Mouse (Mus musculus) forebrain, postnatal 0 days (tissue): ENCODE measurements around the gene Fgf4. TPM values are rescaled to one million over a fixed set of nuclear protein-coding genes. Genes with fewer than 3 reads are reported as not detected.
"Not testable (repeated sequence)": the region's sequence is repeated elsewhere in the genome, so short reads cannot be mapped to it uniquely, and the experiment has no call there.

Experiments used
- ATAC-seq: fragments of 200-750 bp; cut with Nextera tagmentation; 2 replicates; pipeline ENCODE4 v1.8.0; 2017; ENCODE audit warnings: mild to moderate bottlenecking, moderate library complexity
- DNase-seq: peaks from one replicate; pipeline ENCODE4 v3.0.0-alpha.2; 2015
- H3K27ac ChIP-seq: fragments of 300-500 bp; sonication (generic); 2 replicates; pipeline ENCODE4 v1.5.1; 2014; ENCODE audit warnings: low read depth, mild to moderate bottlenecking, antibody characterized with exemption, low read length, moderate library complexity, mixed read lengths
- H3K27me3 ChIP-seq: fragments of 300-500 bp; sonication (generic); 2 replicates; pipeline ENCODE4 v1.6.1; 2014; ENCODE audit warnings: mild to moderate bottlenecking, low read length, mixed read lengths; ENCODE audit not compliant: insufficient read depth
- H3K36me3 ChIP-seq: fragments of 300-500 bp; sonication (generic); 2 replicates; pipeline ENCODE4 v1.6.1; 2014; ENCODE audit warnings: mild to moderate bottlenecking, moderate library complexity; ENCODE audit not compliant: insufficient read depth
- H3K4me1 ChIP-seq: fragments of 300-500 bp; sonication (generic); 2 replicates; pipeline ENCODE4 v1.6.1; 2014; ENCODE audit warnings: antibody characterized with exemption; ENCODE audit not compliant: insufficient read depth
- H3K4me2 ChIP-seq: fragments of 300-500 bp; sonication (generic); 2 replicates; pipeline ENCODE4 v1.6.1; 2014; ENCODE audit warnings: low read depth, mild to moderate bottlenecking, moderate library complexity
- H3K4me3 ChIP-seq: fragments of 300-500 bp; sonication (generic); 2 replicates; pipeline ENCODE4 v1.5.1; 2014; ENCODE audit warnings: low read depth, low read length, mixed read lengths
- H3K9ac ChIP-seq: fragments of 300-500 bp; sonication (generic); 2 replicates; pipeline ENCODE4 v1.6.1; 2014; ENCODE audit warnings: mild to moderate bottlenecking
- H3K9me3 ChIP-seq: fragments of 300-500 bp; sonication (generic); 2 replicates; pipeline ENCODE4 v1.6.1; 2016; ENCODE audit warnings: low read length
- CTCF ChIP-seq: sonication (generic); IDR thresholded peaks from 2 replicates; pipeline ENCODE4 v1.5.1; 2016; ENCODE audit warnings: antibody characterized with exemption, control low read depth, low read depth
- WGBS: fragments of 180-500 bp; shearing (Covaris S2); extraction: QIAGEN DNeasy Blood & Tissue Kit; methylation state at CpG from one replicate; pipeline ENCODE4 v1.1.7; 2014; 5-methylcytosine and 5-hydroxymethylcytosine counted together
- polyA plus RNA-seq: library from polyadenylated mRNA; unstranded; fragments of >200 nt; fragmentation: Nextera tagmentation; extraction: Ambion mirVana; gene quantifications from 2 replicates; pipeline ENCODE4 v1.2.1, GENCODE M21; 2015
- total RNA-seq: library from RNA; depleted of rRNA; stranded (reverse); fragments of >200 nt; gene quantifications from 2 replicates; pipeline ENCODE4 v1.2.3, GENCODE M21; 2014

Fgf4 gene
- total and polyA plus RNA-seq, 2 experiments from 2014 or later = not detected

- peak; percentile 4; the same call in 1 of the 2 replicates for TF ChIP-seq CTCF
- no peak for ATAC-seq
- Histone ChIP-seq H3K27me3 (no peaks in the 10 kb centered on the region), H3K4me1 (no peaks in the 10 kb centered on the region), H3K36me3 (no peaks in the 10 kb centered on the region), H3K9ac (no peak overlapping the region), H3K4me2 (no peak overlapping the region), H3K9me3 (no peaks in the 10 kb centered on the region), H3K27ac (no peak overlapping the region), H3K4me3 (no peak overlapping the region)
- 89% methylated on average over 2 of the region's 2 CpGs for WGBS
- DNase-seq = no peak
These were observed 40.5 kb downstream of the Fgf4 start for GRCm38 (mm10) chr7:144887672-144888071.

DNA sequence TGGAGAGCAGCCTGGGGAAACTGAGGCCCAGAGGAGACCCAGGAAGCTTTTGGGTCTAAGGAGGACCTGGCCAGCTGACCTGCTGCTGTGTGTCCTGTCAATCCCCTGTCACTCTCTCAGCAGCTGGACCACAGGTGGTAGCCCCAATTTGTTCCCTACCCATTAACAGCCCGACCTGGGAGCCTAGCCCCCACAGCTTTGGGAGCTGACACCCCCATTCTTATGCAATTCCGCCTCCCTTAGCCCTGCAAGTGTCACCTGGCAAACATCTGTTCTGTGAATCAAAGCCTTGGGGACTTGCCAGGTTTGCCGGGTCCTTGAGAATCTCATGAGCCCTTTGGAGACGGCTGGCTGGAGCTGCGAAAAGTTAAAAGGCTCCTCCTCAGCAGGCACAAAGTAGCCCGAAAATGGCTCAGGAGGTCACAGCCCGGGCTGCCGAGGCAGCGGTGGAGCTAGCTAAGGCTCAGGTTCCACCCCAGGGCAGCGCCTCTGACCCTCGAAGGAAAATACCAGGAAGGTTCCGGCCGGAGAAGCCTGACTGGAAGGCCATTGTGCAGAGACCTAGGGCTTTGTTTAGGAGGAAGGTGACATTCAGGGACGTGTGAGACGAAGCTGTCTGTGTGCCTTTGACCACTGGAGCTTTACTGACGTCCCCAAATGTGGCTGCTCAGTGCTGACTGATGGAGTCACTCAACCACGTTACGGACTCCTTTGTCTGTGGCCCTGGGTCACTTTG, 41.6 kb downstream of the Fgf4 start:
- H3K4me3 ChIP-seq = no peak overlapping the region
- TF ChIP-seq CTCF = no peak
- 9% methylated on average over 18 of the region's 18 CpGs for WGBS
- no peak for ATAC-seq
- no peaks in the 10 kb centered on the region for H3K27me3 ChIP-seq
- DNase-seq = no peak
- H3K9me3 ChIP-seq = no peaks in the 10 kb centered on the region
- no peak overlapping the region for H3K4me2 ChIP-seq
- no peak overlapping the region for H3K27ac ChIP-seq
- H3K9ac ChIP-seq = no peak overlapping the region
- H3K36me3 ChIP-seq = no peaks in the 10 kb centered on the region
- no peaks in the 10 kb centered on the region for H3K4me1 ChIP-seq

GRCm38 (mm10) chr7:144890661-144891060, 43.5 kb downstream of the Fgf4 start:
- not testable (repeated sequence) for H3K4me2 ChIP-seq, H3K9me3 ChIP-seq, H3K4me1 ChIP-seq, H3K27ac ChIP-seq, H3K4me3 ChIP-seq, DNase-seq, H3K9ac ChIP-seq, H3K36me3 ChIP-seq, ATAC-seq, H3K27me3 ChIP-seq
- WGBS = 100% methylated on average over 1 of the region's 1 CpGs

- H3K4me2 ChIP-seq = no peak overlapping the region
- no peak overlapping the region for H3K4me3 ChIP-seq
- H3K27ac ChIP-seq = no peak overlapping the region
- H3K36me3 ChIP-seq = no peaks in the 10 kb centered on the region
- no peak for TF ChIP-seq CTCF
- ATAC-seq (no peak), DNase-seq (no peak)
- no peak overlapping the region for H3K9ac ChIP-seq
- peaks cover 17% of the 10 kb centered on the region for H3K27me3 ChIP-seq
- 78% methylated on average over 2 of the region's 2 CpGs for WGBS
- H3K4me1 ChIP-seq = peaks cover 10% of the 10 kb centered on the region; the same call in 1 of the 2 replicates
- no peaks in the 10 kb centered on the region for H3K9me3 ChIP-seq
These were observed 44.7 kb downstream of the Fgf4 start for GRCm38 (mm10) chr7:144891863-144892262.

GRCm38 (mm10) chr7:144892322-144892721, 45.2 kb downstream of the Fgf4 start:
- peaks cover 22% of the 10 kb centered on the region for H3K27me3 ChIP-seq
- H3K9me3 ChIP-seq = no peaks in the 10 kb centered on the region
- peak; percentile 26; the same call in 1 of the 2 replicates for TF ChIP-seq CTCF
- no peak overlapping the region for H3K9ac ChIP-seq
- H3K4me1 ChIP-seq = peaks cover 10% of the 10 kb centered on the region; the same call in 1 of the 2 replicates
- no peak overlapping the region for H3K4me2 ChIP-seq
- no peak overlapping the region for H3K27ac ChIP-seq
- ATAC-seq (no peak), DNase-seq (no peak)
- WGBS = 52% methylated on average over 6 of the region's 6 CpGs
- no peaks in the 10 kb centered on the region for H3K36me3 ChIP-seq
- no peak overlapping the region for H3K4me3 ChIP-seq

GRCm38 (mm10) chr7:144894191-144894590, 47.0 kb downstream of the Fgf4 start:
- Histone ChIP-seq H3K4me1 (peaks cover 10% of the 10 kb centered on the region; the same call in 1 of the 2 replicates), H3K4me2 (no peak overlapping the region), H3K36me3 (no peaks in the 10 kb centered on the region), H3K27me3 (peaks cover 29% of the 10 kb centered on the region), H3K4me3 (no peak overlapping the region), H3K9me3 (no peaks in the 10 kb centered on the region), H3K9ac (no peak overlapping the region), H3K27ac (no peak overlapping the region)
- WGBS = 4% methylated on average over 5 of the region's 5 CpGs
- peak; percentile 54 for TF ChIP-seq CTCF
- ATAC-seq (no peak), DNase-seq (peak; percentile 52)

- H3K4me2 ChIP-seq = peak overlapping the region; percentile 95
- ATAC-seq (no peak), DNase-seq (no peak)
- 0 out of 2 replicates have a peak, but pooled peaks have one; percentile 9 for TF ChIP-seq CTCF
- no peak overlapping the region for H3K27ac ChIP-seq
- H3K4me1 ChIP-seq = peaks cover 10% of the 10 kb centered on the region; the same call in 1 of the 2 replicates
- 2% methylated on average over 4 of the region's 4 CpGs for WGBS
- H3K9ac ChIP-seq = peak overlapping the region; percentile 58; the same call in 1 of the 2 replicates
- peak overlapping the region; percentile 49 for H3K4me3 ChIP-seq
- H3K36me3 ChIP-seq = no peaks in the 10 kb centered on the region
- H3K27me3 ChIP-seq = peaks cover 29% of the 10 kb centered on the region
- H3K9me3 ChIP-seq = no peaks in the 10 kb centered on the region
These were observed 47.5 kb downstream of the Fgf4 start for GRCm38 (mm10) chr7:144894706-144895105.
